Mouse (Mus musculus) MN1 (cell line): ENCODE results near the gene Nop10.

Experiments
- DNase-seq: peaks from one replicate; pipeline ENCODE4 v3.0.0-alpha.2; 2016; ENCODE audit warnings: low spot score

The Nop10 gene

GRCm38 (mm10) chr2:112261748-112262653, at the start of gene Nop10:
TSS of gene Nop10 (plus strand) at chr2:112261926.
- peak; percentile 90 for DNase-seq

DNA sequence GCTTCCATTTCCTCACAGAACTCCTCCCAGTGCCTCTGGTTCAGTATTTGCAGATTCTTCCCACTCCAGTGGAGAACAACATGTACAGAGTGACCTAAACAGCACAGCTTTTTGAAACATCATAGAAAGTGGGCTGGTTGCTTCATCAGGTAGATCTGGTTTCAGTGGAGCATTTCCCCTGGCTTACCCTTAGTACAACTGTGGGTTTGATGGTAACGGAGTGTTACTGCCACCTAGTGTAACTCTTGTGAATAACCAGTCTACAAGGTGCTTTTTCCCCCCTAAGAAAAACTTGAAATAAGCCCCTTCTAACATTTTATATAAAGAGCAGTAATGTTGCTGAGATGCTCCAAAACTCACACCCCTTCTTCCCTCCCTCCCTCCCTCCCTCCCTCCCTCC, 45.7 kb upstream of the Nop10 start:
- peak; percentile 22 for DNase-seq

DNA sequence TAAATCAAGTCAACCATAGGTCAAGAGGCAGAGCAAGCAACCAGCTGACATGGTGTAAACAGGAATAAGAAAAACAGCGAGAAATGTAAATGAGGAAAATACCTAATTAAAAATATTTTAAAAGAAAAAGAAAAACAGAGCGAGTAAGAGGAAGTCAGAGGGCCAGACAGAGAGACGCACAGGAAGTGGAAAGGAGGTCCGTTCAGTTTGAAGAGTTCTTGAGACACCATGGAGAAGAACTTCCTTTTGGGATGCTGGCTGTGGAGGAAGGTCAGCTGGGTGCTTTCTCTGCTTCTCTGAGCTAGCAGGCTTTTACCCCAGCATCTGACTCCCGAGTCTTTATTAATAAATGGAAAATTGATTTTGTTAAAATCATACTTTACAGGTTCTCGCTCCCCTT, 44.1 kb upstream of the Nop10 start:
- no peak for DNase-seq

- DNase-seq = no peak
These were observed 40.8 kb upstream of the Nop10 start for GRCm38 (mm10) chr2:112220880-112221279.

- no peak for DNase-seq
These were observed 39.1 kb upstream of the Nop10 start for GRCm38 (mm10) chr2:112222607-112223006.

DNA sequence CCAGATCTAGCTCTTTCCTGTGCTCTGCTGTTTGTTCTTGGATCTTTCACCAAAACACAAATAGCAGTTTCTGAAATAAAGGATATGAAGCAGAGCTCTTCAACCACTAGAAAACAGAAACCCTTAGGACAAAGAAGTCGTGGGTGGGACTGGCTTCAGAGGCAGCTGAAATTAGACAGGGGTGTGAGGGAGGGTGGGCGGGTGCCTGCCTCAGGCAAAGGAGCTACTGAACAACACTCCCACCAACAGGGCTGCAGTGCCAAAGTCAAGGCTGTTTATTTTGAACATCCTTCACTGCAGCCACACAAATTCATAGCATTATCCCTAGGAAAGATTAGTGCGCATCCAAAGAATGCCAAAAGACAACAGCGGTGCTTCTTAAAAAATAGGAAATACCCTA, 37.4 kb upstream of the Nop10 start:
- DNase-seq = no peak

DNA sequence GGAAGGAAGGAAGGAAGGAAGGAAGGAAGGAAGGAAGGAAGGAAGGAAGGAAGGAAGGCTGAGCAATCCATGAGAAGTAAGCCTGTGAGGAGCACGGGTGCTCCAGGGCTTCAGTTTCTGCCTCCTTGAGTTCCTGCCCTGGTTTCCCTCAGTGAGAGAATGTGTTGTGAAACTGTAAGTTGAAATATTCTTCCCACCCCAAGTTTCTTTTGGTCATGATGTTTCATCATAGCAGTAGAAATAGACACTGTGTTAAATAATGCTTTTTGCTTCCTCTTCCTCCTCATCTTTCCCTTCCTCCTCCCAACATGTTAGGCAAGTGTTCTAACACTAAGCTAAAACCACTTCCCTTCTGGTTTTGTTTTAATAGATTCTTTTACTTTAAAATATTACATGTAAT, 29.1 kb upstream of the Nop10 start:
- DNase-seq = no peak

DNA sequence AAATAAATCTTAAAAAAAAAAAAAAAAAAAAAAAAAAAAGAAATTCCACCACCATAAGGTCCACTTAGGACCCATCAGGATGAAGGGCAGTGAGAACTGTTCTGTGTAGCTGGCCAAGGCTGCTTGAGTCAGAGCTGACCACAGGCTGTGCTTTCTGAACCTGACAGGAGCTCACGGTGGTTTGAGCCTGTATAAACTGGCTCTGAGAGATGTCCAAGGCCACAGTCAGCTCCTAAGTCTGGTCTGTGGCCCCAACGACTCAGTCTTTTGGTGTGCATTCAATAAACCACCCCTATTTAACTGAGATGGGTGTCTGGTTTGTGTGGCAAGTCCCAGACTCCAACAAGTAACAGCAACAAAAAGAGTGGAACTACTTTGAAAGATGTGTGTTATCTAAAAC, 25.1 kb upstream of the Nop10 start:
- no peak for DNase-seq

DNA sequence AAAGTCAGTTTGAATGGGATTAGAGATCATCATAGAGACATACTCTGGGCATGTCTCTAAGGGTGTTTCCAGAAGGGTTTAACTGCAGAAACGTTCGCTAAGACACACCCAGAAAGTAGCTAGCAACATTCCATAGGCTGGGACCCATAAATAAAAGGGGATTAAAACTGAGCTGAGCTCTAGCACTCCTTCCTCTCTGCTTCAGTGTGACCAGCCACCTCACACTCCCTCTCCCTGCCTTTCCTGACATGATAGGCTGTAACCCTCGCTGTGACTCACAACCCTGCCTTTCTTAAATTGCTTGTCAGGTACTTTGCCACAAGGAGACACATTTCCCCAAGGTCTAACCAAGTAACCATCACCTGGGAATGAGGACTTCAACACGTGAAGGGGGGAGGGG, 23.7 kb upstream of the Nop10 start:
- DNase-seq = peak; percentile 14

- DNase-seq = peak; percentile 91
These were observed 22.4 kb upstream of the Nop10 start, which contains the start of gene Lpcat4 for GRCm38 (mm10) chr2:112239212-112239934. TSS of gene Lpcat4 (plus strand) at chr2:112239468.

DNA sequence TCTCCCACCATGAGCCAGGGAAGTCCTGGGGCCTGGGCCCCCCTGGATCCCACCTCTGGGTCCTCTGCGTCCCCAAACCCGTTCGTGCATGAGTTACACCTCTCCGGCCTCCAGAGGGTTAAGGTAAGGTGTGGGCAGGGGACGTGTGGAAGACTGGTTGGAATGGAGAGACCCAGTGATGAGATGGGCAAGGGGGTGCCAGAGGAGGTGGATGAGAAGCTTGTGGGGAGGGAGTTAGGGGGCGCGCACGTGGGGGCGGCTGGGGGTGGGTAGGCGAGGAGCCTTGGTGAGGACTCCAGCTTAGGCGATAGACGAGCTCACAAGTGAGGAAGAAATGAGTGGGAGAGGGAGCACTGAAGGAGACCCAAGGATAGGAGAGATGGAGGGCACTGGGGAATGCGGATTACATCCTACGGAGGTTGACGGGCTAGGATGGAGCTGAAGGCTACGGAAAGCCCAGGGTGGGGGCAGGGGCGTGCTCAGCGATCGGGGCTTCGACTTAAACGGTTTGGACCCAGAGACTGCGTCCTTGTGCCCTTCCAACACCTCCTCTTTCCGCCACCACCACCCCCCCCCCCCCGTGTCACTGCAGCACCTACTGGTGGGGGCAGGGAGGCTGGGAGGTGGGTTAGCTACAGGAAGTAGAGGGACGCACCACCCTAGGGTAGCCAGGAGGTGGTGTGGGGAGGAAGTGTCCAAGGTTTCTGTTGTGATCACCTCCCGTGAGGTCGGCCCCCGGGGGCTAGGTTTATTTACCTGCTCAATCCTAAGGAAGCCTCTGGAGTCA, 21.6 kb upstream of the Nop10 start:
- peak; percentile 50 for DNase-seq

DNA sequence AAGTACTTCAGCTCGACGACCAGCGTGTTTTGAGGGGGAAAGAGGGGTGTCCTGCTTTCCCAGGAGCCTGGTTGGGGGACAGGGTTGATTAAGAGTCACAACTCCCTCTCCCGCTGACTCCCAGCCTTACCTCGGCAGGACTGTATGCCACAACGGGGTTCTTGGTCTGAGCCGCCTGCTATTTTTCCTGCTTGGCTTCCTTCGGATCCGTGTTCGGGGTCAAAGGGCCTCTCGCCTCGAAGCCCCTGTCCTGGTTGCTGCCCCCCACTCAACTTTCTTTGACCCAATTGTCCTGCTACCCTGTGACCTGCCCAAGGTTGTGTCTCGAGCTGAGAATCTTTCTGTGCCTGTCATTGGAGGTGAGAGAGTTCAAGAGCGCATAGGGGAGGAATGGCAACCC, 19.9 kb upstream of the Nop10 start:
- DNase-seq = no peak

DNA sequence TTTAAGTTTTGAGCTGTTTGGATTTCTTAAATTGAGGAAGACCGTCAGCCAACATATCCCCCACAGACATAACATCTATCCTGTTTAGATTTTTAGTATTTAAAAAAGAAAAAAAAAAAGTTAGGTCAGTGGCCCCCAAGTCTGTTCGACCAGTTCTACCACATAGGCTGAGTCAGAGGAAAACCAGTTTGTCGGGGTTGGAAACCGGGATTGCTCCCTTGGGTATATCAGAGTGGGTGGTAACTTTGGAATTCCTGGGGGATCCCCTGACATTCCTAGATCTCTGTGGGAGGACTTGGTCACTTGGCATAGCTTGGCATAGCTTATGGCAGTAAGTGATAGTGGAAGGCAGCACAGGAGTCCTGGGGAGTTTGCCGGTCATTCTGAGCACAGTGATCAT, 16.4 kb upstream of the Nop10 start:
- DNase-seq = no peak

- DNase-seq = no peak
These were observed 15.5 kb upstream of the Nop10 start for GRCm38 (mm10) chr2:112246193-112246592.

- DNase-seq = no peak
These were observed 14.4 kb upstream of the Nop10 start for GRCm38 (mm10) chr2:112247323-112247722.

- no peak for DNase-seq
These were observed 11.8 kb upstream of the Nop10 start for GRCm38 (mm10) chr2:112249780-112250453.

DNA sequence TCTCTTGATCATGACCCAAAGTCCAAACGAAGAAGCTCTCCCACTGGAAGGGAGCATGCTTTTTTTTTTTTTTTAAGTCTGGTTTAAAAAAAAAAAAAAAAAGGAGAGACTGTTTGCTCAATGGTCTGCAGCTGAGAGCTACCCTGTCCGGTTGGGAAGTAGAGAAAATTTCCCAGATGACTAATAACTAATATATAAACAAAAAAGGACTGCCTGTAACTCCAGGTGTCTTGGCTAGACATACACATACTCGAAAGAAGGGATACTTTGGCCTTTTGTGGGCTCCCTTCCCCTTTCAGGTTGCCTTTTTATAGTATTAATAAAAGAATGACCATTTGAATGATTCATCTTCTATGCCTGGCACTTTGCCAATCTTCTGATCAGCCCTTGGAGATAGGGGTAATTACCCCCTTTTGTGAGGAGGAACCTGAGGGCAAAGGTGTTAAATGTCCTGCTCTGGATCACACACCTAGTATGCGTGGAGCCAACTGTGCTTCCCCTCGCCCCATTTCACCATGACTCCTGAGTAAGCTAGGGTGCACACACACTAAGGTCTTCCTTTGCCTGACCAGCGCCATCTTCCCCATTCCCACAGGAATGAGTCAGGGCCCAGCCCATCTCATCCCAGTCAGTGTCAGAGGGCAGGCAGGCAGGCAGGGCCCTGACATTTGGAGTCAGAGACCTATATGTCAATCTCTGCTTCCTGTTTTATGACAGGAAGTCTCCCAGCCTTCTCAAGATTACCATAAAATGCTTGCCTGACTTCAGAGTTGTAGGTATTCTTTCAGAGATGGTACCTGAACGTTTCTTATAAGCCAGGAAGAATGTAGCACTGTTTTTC, 6.8 kb upstream of the Nop10 start:
- no peak for DNase-seq

DNA sequence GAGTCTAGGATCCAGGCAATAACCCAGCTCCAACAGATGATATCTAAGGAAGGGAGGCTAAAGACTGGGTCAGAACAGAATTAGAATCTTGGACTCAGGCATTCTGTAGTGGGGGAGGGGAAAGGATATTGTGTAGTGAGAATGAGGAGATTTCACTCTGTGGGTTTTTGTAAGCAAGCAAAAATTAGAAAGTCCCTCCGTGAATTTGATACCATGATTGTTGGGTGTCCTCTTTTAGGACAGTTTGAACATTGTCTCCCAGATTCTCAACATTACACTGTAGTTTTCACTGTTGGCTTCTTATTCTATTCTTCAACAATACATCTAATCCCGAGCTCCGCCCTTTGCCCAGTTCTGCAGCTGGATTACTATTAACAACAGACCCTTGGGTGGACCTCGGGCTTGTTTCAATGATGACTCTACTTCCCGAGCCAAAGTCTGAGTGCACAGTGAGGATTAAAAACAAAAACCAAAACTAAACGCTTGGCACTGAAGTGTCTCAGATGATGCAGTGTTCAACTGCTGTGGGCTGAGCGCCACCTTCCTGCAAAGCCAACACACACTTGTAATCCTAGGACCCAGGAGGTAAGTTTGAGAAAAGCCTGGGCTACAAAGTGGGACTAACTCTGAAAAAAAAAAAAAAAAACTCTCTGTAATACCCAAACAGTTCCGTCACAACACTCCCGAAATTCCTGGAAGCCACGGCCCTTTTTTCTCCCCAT, 2.3 kb upstream of the Nop10 start, which contains the start of gene Nutm1:
Gene Nutm1 (minus strand): TSS at position 51 of the 722 bp plus-strand sequence.
- no peak for DNase-seq

- peak; percentile 35 for DNase-seq
These were observed 1.1 kb downstream of the Nop10 start for GRCm38 (mm10) chr2:112262779-112263295.

DNA sequence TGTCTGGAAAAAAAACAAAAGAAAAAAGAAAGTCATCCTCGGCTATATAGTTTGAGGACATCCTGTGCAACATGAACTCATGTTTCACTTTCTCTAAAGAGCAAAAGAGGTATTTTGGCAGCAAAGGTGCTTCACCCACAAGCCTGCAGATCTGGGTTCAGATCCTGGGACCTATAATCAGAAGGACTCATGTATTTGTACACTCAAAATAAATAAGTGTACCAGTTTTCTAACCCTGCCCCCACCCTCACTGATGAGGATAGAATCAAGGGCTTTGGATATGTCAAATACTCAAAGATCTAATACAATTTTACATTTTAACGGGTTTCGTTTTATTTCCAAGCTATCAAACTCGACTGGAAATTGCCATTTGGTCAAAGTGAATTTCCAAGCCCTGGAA, 2.6 kb downstream of the Nop10 start:
- DNase-seq = no peak
